Mouse (Mus musculus) gastrocnemius, postnatal 10 days (tissue): ENCODE measurements at regions not wholly inside any gene's neighbourhood (a gene's known extent, or its start where the extent isn't known, plus 50 kb on each side); places are given as distances from the start of the nearest gene placed in this dataset.

Experiments used
- DNase-seq: peaks from one replicate; pipeline ENCODE4 v3.0.0; 2021; ENCODE audit warnings: mixed read lengths

- DNase-seq: no peak
These were observed 179.5 kb downstream of the Ets1 start for GRCm38 (mm10) chr9:32815473-32815872.

GRCm38 (mm10) chr9:32816649-32817425 is 180.8 kb downstream of the Ets1 start:
- peak; percentile 30 for DNase-seq

- no peak for DNase-seq
These were observed 181.7 kb downstream of the Ets1 start for GRCm38 (mm10) chr9:32817442-32818358.

GRCm38 (mm10) chr9:32823439-32824133 is 187.6 kb downstream of the Ets1 start:
- DNase-seq: no peak

- DNase-seq: no peak
These were observed 188.1 kb downstream of the Ets1 start for GRCm38 (mm10) chr9:32824134-32824531.

- no peak for DNase-seq
These were observed 194.4 kb downstream of the Ets1 start for GRCm38 (mm10) chr9:32830268-32830891.

GRCm38 (mm10) chr9:32833373-32833772 is 197.4 kb downstream of the Ets1 start:
- DNase-seq: no peak

GRCm38 (mm10) chr9:32834751-32835625 is 199.0 kb downstream of the Ets1 start:
- peak; percentile 8 for DNase-seq

GRCm38 (mm10) chr9:32835626-32835971 is 199.6 kb downstream of the Ets1 start:
- DNase-seq: no peak

GRCm38 (mm10) chr9:32836371-32836770 is 200.3 kb downstream of the Ets1 start:
- DNase-seq: no peak

GRCm38 (mm10) chr9:32847361-32847760 is 211.3 kb downstream of the Ets1 start:
- DNase-seq: no peak

- DNase-seq: no peak
These were observed 216.3 kb downstream of the Ets1 start for GRCm38 (mm10) chr9:32852282-32852681.

GRCm38 (mm10) chr9:32863286-32863685 is 227.3 kb downstream of the Ets1 start:
- no peak for DNase-seq

GRCm38 (mm10) chr9:32868936-32869335 is 232.9 kb downstream of the Ets1 start:
- no peak for DNase-seq

- DNase-seq: no peak
These were observed 238.4 kb downstream of the Ets1 start for GRCm38 (mm10) chr9:32874306-32874875.

GRCm38 (mm10) chr9:32882819-32883587 is 247.0 kb downstream of the Ets1 start:
- no peak for DNase-seq

- no peak for DNase-seq
These were observed 250.1 kb downstream of the Ets1 start for GRCm38 (mm10) chr9:32886008-32886650.

- no peak for DNase-seq
These were observed 263.8 kb downstream of the Ets1 start for GRCm38 (mm10) chr9:32899801-32900200.

- no peak for DNase-seq
These were observed 265.3 kb downstream of the Ets1 start for GRCm38 (mm10) chr9:32901287-32901686.
